Mouse (Mus musculus) embryonic facial prominence, embryonic 12.5 days (tissue): ENCODE measurements around the gene Cep131. TPM values are rescaled to one million over a fixed set of nuclear protein-coding genes. Genes with fewer than 3 reads are reported as not detected.
A peak's percentile ranks its signal among the peaks of the same experiment; 100 is the strongest.

Experiments used
- ATAC-seq: fragments of 200-750 bp; cut with Nextera tagmentation; 2 replicates; pipeline ENCODE4 v1.8.0; 2017; ENCODE audit not compliant: insufficient number of reproducible peaks, insufficient read depth, low FRiP score, low TSS enrichment
- H3K27ac ChIP-seq: fragments of 300-500 bp; sonication (generic); 2 replicates; pipeline ENCODE4 v1.5.1; 2016; ENCODE audit warnings: mild to moderate bottlenecking
- H3K27me3 ChIP-seq: fragments of 300-500 bp; sonication (generic); 2 replicates; pipeline ENCODE4 v1.6.1; 2016; ENCODE audit warnings: mild to moderate bottlenecking, moderate library complexity
- H3K36me3 ChIP-seq: fragments of 300-500 bp; sonication (generic); 2 replicates; pipeline ENCODE4 v1.6.1; 2016; ENCODE audit warnings: mild to moderate bottlenecking
- H3K4me1 ChIP-seq: fragments of 300-500 bp; sonication (generic); 2 replicates; pipeline ENCODE4 v1.6.1; 2016
- H3K4me2 ChIP-seq: fragments of 300-500 bp; sonication (generic); replicated peaks from 2 replicates; pipeline ENCODE4 v1.6.1; 2016; ENCODE audit warnings: mild to moderate bottlenecking, moderate library complexity
- H3K4me3 ChIP-seq: fragments of 300-500 bp; sonication (generic); 2 replicates; pipeline ENCODE4 v1.5.1; 2016; ENCODE audit warnings: mild to moderate bottlenecking
- H3K9ac ChIP-seq: fragments of 300-500 bp; sonication (generic); 2 replicates; pipeline ENCODE4 v1.6.1; 2016; ENCODE audit warnings: mild to moderate bottlenecking, moderate library complexity
- H3K9me3 ChIP-seq: fragments of 300-500 bp; sonication (generic); 2 replicates; pipeline ENCODE4 v1.6.1; 2016; ENCODE audit warnings: mild to moderate bottlenecking, moderate library complexity
- WGBS: fragments of 180-500 bp; shearing (Covaris S2); methylation state at CpG from one replicate; pipeline ENCODE4 v1.1.7; 2016; 5-methylcytosine and 5-hydroxymethylcytosine counted together
- polyA plus RNA-seq: library from polyadenylated mRNA; unstranded; fragments of >200 nt; fragmentation: Nextera tagmentation; extraction: Ambion mirVana; gene quantifications from 2 replicates; pipeline ENCODE4 v1.2.1, GENCODE M21; 2016

Gene Cep131
- 43.3 and 43.9 TPM in 2 replicates for polyA plus RNA-seq

DNA sequence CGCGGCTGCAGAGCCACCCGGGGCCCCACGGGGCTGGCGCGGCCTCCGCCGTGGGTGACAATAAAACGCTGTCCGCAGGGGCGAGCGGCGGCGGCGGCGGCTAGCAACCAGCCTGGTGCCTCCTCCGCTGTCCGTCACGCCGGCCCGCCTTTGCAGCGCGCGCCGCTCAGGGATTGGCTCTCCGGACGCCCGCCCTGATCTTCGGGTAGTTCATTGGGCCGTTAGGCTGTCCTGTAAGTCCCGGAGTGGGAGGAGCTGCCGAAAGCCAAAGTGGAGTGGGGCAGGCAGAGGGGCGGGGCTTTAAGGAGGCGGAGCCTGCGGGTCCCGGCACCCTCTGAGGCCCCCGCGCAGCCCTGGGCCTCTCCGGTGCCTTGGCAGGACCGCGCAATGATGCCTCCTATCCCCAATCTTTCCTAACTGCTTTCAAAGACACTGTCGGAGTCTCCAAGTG is at the start of gene Cep131:
TSS of gene Cep131 (minus strand) at position 126 of the 451 bp plus-strand sequence.
- under 1% methylated on average over 41 of the region's 42 CpGs for WGBS
- H3K9ac ChIP-seq: peak within 1 kb of the TSS; percentile 96
- H3K4me1 ChIP-seq: peaks cover 15% of the 10 kb centered on the region
- no peaks in the 10 kb centered on the region for H3K27me3 ChIP-seq
- H3K27ac ChIP-seq: peak within 1 kb of the TSS; percentile 84
- H3K4me2 ChIP-seq: peak within 1 kb of the TSS; percentile 94
- peak within 1 kb of the TSS; percentile 97 for H3K4me3 ChIP-seq
- H3K36me3 ChIP-seq: peaks cover 33% of the 10 kb centered on the region
- H3K9me3 ChIP-seq: no peaks in the 10 kb centered on the region
- peak; percentile 98 for ATAC-seq

DNA sequence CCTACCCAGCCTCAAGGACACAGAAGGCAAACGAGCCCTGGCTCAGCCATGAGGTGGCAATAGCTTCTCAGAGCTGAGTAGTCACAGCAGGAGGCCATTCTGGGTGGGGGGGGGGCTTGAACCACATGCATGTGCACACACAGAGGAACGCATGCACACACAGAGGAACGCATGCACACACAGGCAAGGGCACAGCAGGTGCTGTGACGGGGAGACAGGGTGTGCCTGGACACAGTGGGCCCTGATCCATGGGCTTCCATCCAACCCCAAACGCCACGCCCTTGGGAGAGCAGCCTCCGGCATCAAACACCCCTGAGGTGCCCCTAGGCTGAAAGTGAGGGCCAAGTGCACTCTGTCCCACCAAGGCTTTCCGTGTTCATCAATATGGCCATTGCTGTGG is 49.6 kb upstream of the Cep131 start:
- no peak overlapping the region for H3K4me3 ChIP-seq
- no peak overlapping the region for H3K9ac ChIP-seq
- no peak for ATAC-seq
- no peak overlapping the region for H3K4me2 ChIP-seq
- H3K36me3 ChIP-seq: peaks cover 44% of the 10 kb centered on the region
- H3K9me3 ChIP-seq: no peaks in the 10 kb centered on the region
- H3K27me3 ChIP-seq: no peaks in the 10 kb centered on the region
- H3K4me1 ChIP-seq: peaks cover 9% of the 10 kb centered on the region
- WGBS: 90% methylated on average over 8 of the region's 8 CpGs
- H3K27ac ChIP-seq: no peak overlapping the region

DNA sequence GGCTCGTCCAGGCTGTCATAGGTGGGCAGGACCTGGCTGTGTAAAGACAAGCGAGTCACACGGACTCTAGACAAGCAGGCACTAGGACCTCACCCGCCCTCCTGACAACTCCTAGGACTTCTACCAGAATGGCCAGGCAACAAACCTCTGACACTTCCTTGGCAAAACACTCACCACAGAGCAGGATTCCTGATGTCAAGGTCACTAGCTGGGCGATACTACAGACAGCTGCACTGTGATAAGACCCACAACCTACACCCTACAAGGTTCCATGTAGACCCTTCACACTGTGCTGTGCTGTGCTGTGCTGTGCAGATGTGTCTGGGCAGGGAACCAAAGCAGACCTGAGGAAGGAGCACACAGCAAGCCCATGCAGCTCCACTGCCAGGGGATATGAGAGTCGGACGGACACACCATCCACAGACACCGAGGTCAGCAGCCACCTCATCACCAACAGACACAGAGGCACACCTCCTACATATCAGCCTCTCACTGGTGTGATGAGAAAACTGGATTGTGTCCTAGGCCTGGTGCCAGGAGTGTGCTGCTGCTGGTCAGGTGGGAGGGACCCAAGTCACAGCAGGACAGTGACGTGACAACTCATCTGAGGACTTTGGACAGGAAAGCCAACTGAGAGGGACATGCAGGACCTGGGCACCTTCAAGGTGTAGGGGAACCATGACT is 48.4 kb upstream of the Cep131 start:
- WGBS: 92% methylated on average over 9 of the region's 9 CpGs
- peaks cover 48% of the 10 kb centered on the region for H3K36me3 ChIP-seq

DNA sequence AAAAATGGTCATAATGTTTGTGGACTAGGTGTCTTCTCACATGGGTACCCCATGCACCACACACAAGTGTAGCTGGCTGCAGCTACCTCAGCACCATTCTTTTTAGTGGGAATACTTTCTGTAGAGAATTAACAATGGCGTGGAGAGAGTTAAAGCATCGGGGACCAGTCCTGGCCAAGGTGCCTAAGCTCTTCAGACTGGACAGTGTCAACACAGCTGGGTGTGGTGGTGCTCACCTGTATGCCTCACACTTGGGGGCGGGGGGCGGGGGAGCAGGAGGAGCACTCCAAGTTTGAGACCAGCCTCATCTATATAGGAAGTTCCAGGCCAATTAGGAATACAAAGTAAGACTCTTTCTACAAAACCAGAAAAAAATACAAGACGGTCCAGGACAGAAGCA is 47.5 kb upstream of the Cep131 start:
- ATAC-seq: no peak
- H3K4me2 ChIP-seq: no peak overlapping the region
- peaks cover 48% of the 10 kb centered on the region for H3K36me3 ChIP-seq
- no peak overlapping the region for H3K27ac ChIP-seq
- 93% methylated on average over 5 of the region's 5 CpGs for WGBS
- no peak overlapping the region for H3K9ac ChIP-seq
- H3K27me3 ChIP-seq: no peaks in the 10 kb centered on the region
- peaks cover 9% of the 10 kb centered on the region for H3K4me1 ChIP-seq
- H3K4me3 ChIP-seq: no peak overlapping the region
- no peaks in the 10 kb centered on the region for H3K9me3 ChIP-seq

More for the DNA sequence above, 48.4 kb upstream of the Cep131 start:
- H3K27ac ChIP-seq: no peak overlapping the region
- no peak overlapping the region for H3K4me3 ChIP-seq
- no peaks in the 10 kb centered on the region for H3K9me3 ChIP-seq
- no peak for ATAC-seq
- no peaks in the 10 kb centered on the region for H3K27me3 ChIP-seq
- H3K9ac ChIP-seq: no peak overlapping the region
- no peak overlapping the region for H3K4me2 ChIP-seq
- H3K4me1 ChIP-seq: peaks cover 9% of the 10 kb centered on the region

DNA sequence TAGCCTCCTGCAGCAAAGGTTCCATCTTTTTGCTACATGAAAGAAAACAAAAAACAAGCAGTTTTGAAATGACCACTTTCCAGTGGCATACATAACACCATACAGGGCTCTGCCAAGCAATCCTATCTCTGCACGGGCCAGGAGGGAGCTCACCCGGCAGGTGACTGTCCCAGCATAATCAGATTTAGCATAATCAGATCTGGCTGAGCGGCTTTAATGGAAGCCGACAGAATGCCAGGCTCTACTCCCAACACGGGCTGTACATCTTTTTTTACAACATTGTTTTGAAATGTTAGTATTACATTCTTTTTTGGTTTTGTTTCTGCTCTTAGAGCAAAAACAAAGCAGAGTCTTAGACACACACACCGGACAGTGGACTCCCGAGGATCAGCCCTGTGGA is 42.7 kb upstream of the Cep131 start:
- H3K4me2 ChIP-seq: no peak overlapping the region
- no peaks in the 10 kb centered on the region for H3K4me1 ChIP-seq
- no peak overlapping the region for H3K9ac ChIP-seq
- H3K9me3 ChIP-seq: no peaks in the 10 kb centered on the region
- no peak for ATAC-seq
- no peak overlapping the region for H3K27ac ChIP-seq
- WGBS: 82% methylated on average over 7 of the region's 7 CpGs
- H3K36me3 ChIP-seq: peaks cover 47% of the 10 kb centered on the region
- no peak overlapping the region for H3K4me3 ChIP-seq
- no peaks in the 10 kb centered on the region for H3K27me3 ChIP-seq

DNA sequence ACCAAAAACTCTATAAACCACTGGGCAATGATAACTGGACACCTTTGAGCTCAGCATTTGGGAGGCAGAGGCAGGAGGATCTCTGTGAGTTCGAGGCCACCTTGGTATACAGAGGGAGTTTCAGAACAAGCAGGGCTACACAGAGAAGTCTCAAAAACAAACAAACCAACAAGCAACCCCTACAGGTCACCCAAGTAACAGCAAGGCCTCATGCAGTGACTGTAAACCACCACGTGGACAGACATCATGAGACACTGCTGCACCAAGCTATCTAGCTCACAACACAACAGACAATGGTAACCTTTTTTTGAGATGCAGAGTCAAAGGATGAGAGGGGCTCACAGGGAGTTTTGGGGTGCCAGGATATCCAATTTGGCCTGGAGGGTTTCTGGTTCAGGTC is 40.2 kb upstream of the Cep131 start:
- Histone ChIP-seq H3K27me3 (no peaks in the 10 kb centered on the region), H3K36me3 (peaks cover 41% of the 10 kb centered on the region), H3K9me3 (no peaks in the 10 kb centered on the region), H3K9ac (no peak overlapping the region), H3K4me1 (no peaks in the 10 kb centered on the region), H3K4me2 (no peak overlapping the region), H3K4me3 (no peak overlapping the region), H3K27ac (no peak overlapping the region)
- WGBS: 89% methylated on average over 2 of the region's 2 CpGs
- ATAC-seq: no peak

DNA sequence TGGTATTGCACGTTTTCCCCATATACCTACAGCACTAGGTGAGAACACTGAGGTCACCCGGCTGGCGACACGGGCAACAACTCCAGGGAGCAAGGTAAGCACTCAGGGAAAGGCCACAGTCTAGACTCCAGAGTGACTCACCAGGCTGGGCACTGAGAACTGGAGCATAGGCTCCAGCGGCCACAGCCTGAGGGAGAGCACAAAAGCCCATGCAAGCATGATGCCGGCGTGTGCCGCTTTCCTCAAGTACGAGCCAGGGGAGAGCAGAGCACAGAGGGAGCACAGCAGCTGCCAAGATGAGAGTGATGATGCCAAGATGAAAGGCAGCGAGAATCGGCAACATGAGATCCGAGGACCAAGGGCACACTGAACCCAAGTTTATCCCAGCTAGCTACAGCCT is 35.5 kb upstream of the Cep131 start:
- no peak overlapping the region for H3K4me2 ChIP-seq
- H3K36me3 ChIP-seq: peaks cover 29% of the 10 kb centered on the region
- no peaks in the 10 kb centered on the region for H3K9me3 ChIP-seq
- ATAC-seq: no peak
- H3K4me3 ChIP-seq: no peak overlapping the region
- no peak overlapping the region for H3K27ac ChIP-seq
- H3K9ac ChIP-seq: no peak overlapping the region
- H3K27me3 ChIP-seq: no peaks in the 10 kb centered on the region; the same call in 1 of the 2 replicates
- 86% methylated on average over 12 of the region's 12 CpGs for WGBS
- no peaks in the 10 kb centered on the region for H3K4me1 ChIP-seq

DNA sequence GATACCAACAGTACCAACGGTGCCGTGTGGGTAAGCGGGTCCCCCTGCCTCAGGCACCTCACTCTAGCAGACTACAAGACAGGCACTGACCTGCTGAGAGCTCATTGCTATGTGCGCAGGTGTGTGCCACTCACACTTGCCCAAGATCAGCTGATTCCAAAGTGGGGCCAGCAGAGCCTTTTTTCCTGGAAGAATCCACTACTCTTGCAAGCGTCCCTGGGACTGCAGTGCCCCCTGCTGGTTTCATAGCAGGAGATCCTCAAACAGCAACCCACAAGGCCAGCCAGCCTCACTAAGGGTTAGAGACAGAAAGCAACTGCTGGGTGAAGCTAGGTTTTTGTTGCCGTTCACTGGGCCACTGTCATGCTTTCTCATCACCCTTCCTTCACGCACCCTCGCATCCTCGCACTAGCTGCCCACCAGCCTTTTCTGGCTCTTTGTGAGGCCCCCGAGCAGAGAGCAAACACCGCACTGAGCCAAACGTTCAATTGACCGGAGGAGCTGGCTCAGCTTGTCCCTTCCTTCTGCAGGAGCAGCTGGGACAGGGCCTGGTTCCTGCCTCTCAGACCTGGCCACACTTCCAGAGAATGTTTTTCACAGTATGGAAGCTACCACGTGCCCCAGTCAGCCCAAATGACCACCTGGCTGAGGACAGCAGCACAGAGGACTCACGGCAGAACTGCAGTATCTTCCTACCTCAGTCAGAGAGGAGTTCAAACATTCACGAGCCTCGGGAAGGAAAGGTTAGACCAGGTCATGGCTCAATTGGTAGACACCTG is 34.2 kb upstream of the Cep131 start:
- H3K9me3 ChIP-seq: no peaks in the 10 kb centered on the region
- H3K27me3 ChIP-seq: no peaks in the 10 kb centered on the region; the same call in 1 of the 2 replicates
- 0 out of 2 replicates have a peak overlapping the region, but pooled peaks have one; percentile 15 for H3K9ac ChIP-seq
- H3K4me3 ChIP-seq: no peak overlapping the region
- H3K4me1 ChIP-seq: no peaks in the 10 kb centered on the region
- H3K4me2 ChIP-seq: no peak overlapping the region
- no peak for ATAC-seq
- H3K36me3 ChIP-seq: peaks cover 30% of the 10 kb centered on the region
- WGBS: 79% methylated on average over 17 of the region's 17 CpGs
- H3K27ac ChIP-seq: no peak overlapping the region

DNA sequence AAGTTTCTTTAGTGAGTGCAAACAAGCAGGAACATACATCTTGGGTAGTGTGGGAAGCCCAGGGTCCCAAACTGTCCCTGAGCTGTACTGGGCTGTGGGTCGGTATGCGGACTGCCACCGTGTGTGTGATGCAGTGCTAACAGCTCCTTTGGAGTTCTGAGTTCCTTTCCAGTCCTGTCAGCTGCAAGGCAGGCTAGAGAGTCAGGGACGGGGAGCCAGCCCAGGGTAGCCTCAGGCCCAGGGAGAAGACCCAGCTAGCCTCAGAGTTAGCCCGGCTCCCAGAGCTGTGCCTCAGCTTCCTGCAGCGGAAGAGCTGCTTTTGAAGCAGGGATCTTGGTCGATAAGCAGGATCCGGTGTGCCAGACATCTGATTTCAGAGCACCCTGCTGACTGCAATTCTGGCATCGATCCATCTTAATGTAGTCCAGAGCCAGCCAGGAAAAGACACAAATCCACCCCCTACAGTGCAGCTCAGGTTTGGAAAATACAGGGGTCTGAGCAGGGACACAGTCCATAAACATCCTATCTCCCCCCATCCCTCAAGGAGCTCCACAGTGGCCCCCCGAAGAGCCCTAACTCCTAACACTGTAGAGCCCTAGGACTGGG is 33.4 kb upstream of the Cep131 start:
- 79% methylated on average over 10 of the region's 10 CpGs for WGBS
- Histone ChIP-seq H3K36me3 (peaks cover 30% of the 10 kb centered on the region), H3K9ac (peak overlapping the region; percentile 15; the same call in 1 of the 2 replicates), H3K4me3 (no peak overlapping the region), H3K4me1 (peaks cover 6% of the 10 kb centered on the region), H3K27ac (no peak overlapping the region), H3K27me3 (no peaks in the 10 kb centered on the region; the same call in 1 of the 2 replicates), H3K9me3 (no peaks in the 10 kb centered on the region), H3K4me2 (no peak overlapping the region)
- ATAC-seq: 0 out of 2 replicates have a peak, but pooled peaks have one; percentile 68

DNA sequence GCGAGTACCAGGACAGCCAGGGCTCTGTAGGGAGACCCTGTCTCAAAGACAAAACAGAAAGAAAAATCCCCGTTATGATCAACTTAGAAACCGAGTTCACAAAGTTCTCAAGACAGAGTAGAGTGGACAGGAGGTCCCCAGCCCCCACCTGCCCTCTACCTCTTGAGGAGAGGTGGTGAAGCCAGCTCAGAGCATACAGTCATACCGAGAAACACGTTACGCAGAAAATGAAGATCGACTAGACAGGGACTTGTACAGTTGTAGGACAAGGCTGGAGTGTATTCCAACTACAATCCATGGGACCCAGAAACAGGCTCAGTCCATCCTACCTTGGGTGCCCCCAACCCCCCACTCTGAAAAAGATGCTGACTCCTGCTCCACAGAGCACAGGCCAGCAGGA is 32.5 kb upstream of the Cep131 start:
- H3K36me3 ChIP-seq: peaks cover 34% of the 10 kb centered on the region
- ATAC-seq: no peak

DNA sequence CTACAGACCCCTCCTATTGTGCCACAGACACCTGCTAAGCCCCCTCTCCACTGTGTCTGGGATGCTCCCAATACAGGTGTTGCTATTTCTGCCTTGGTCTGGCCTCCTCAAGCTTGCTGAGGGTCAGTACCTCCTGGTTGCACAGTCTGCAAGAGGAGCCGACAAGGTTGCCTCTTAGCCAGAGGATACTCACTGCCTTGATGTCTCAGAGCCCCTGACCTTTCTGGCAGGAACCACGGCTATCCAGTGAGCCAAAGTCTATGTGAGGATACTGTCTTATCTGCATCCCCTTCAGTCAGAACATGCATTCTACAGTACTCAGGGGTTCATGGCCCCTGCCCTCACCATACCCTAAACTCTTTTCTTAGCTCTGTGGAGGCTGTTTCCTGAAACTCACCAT is 31.0 kb upstream of the Cep131 start:
- Histone ChIP-seq H3K4me1 (peaks cover 15% of the 10 kb centered on the region), H3K4me3 (no peak overlapping the region), H3K9ac (no peak overlapping the region), H3K27ac (no peak overlapping the region), H3K36me3 (peaks cover 25% of the 10 kb centered on the region), H3K27me3 (no peaks in the 10 kb centered on the region; the same call in 1 of the 2 replicates), H3K9me3 (no peaks in the 10 kb centered on the region), H3K4me2 (no peak overlapping the region)
- no peak for ATAC-seq
- WGBS: 87% methylated on average over 2 of the region's 2 CpGs

More for the DNA sequence above, 32.5 kb upstream of the Cep131 start:
- no peak overlapping the region for H3K4me2 ChIP-seq
- no peak overlapping the region for H3K9ac ChIP-seq
- H3K4me1 ChIP-seq: peaks cover 15% of the 10 kb centered on the region
- no peak overlapping the region for H3K27ac ChIP-seq
- H3K4me3 ChIP-seq: no peak overlapping the region
- H3K27me3 ChIP-seq: no peaks in the 10 kb centered on the region; the same call in 1 of the 2 replicates
- H3K9me3 ChIP-seq: no peaks in the 10 kb centered on the region
- WGBS: 93% methylated on average over 7 of the region's 7 CpGs
